Mouse (Mus musculus) CH12.LX (cell line): ENCODE results near the gene Hcn1. TPM values are rescaled to one million over a fixed set of nuclear protein-coding genes. Genes with fewer than 3 reads are reported as not detected.

Experiments used
- DNase-seq: peaks from one replicate; pipeline ENCODE4 v3.0.0-alpha.2; 2013; ENCODE audit errors: extremely low read depth
- H3K27ac ChIP-seq: 2 replicates; pipeline ENCODE4 v1.5.1; 2012; ENCODE audit warnings: low read depth, mild to moderate bottlenecking, control low read depth, moderate library complexity; ENCODE audit not compliant: insufficient read depth
- H3K27me3 ChIP-seq: replicated peaks from 2 replicates; pipeline ENCODE3; 2012; ENCODE audit warnings: inconsistent platforms
- H3K36me3 ChIP-seq, 2 experiments: replicated peaks in 1 of 2; 2 replicates each; pipeline versions ENCODE3 to v1.6.1; 2012; ENCODE audit warnings: inconsistent platforms in 1 of 2, low read length in 1 of 2, mild to moderate bottlenecking in 1 of 2, mixed read lengths in 1 of 2, moderate library complexity in 1 of 2; ENCODE audit not compliant: control insufficient read depth in 1 of 2, insufficient read depth in 1 of 2
- H3K4me1 ChIP-seq, 2 experiments: 2 replicates each; pipeline ENCODE4 v1.6.1; 2012; ENCODE audit warnings: inconsistent platforms in 1 of 2, moderate library complexity in 1 of 2; ENCODE audit not compliant: insufficient read depth in 2 of 2, control insufficient read depth in 1 of 2
- H3K4me2 ChIP-seq: 2 replicates; pipeline ENCODE4 v1.6.1; 2012; ENCODE audit warnings: low read depth, mild to moderate bottlenecking, control low read depth; ENCODE audit not compliant: poor library complexity, insufficient read depth, severe bottlenecking
- H3K4me3 ChIP-seq, 3 experiments: fragments of 150-350 bp in 1 of 3; sonication (generic) in 1 of 3; replicated peaks in 1 of 3; 2 replicates each; pipeline versions ENCODE3 to v1.5.1; 2011 to 2012; ENCODE audit warnings: low read depth in 2 of 3, low read length in 2 of 3, mild to moderate bottlenecking in 2 of 3, moderate library complexity in 2 of 3, control low read depth in 1 of 3, improper control_type of control experiment in 1 of 3, inconsistent platforms in 1 of 3, mixed read lengths in 1 of 3; ENCODE audit not compliant: poor library complexity in 1 of 3
- H3K79me2 ChIP-seq: replicated peaks from 2 replicates; pipeline ENCODE4 v1.6.1; 2012; ENCODE audit warnings: mild to moderate bottlenecking, moderate library complexity; ENCODE audit not compliant: control insufficient read depth, poor library complexity, insufficient read depth, severe bottlenecking; ENCODE audit errors: extremely low read depth
- H3K9ac ChIP-seq: 2 replicates; pipeline ENCODE4 v1.6.1; 2012; ENCODE audit warnings: low read depth, mild to moderate bottlenecking, control low read depth, moderate library complexity; ENCODE audit not compliant: insufficient read depth
- H3K9me3 ChIP-seq: replicated peaks from 2 replicates; pipeline ENCODE3; 2012; ENCODE audit warnings: low read length, inconsistent platforms, mixed read lengths
- CHD1 ChIP-seq: IDR thresholded peaks from 2 replicates; pipeline ENCODE4 v1.6.1; 2012; ENCODE audit warnings: low read depth, low read length, improper control_type of control experiment, inconsistent platforms
- CHD2 ChIP-seq: IDR thresholded peaks from 2 replicates; pipeline ENCODE4 v1.6.1; 2011; ENCODE audit warnings: low read length, improper control_type of control experiment
- CTCF ChIP-seq, 2 experiments: IDR thresholded peaks in 1 of 2; conservative IDR thresholded peaks in 1 of 2; 2 replicates each; pipeline ENCODE4 v1.5.1; 2011 to 2012; ENCODE audit warnings: low read depth in 2 of 2, low read length in 2 of 2, improper control_type of control experiment in 1 of 2, inconsistent platforms in 1 of 2, mild to moderate bottlenecking in 1 of 2, moderate library complexity in 1 of 2
- ELF1 ChIP-seq: IDR thresholded peaks from 2 replicates; pipeline ENCODE4 v1.6.1; 2014; ENCODE audit warnings: low read depth, mild to moderate bottlenecking, inconsistent platforms, low read length, improper control_type of control experiment
- ETS1 ChIP-seq: conservative IDR thresholded peaks from 2 replicates; pipeline ENCODE4 v1.6.1; 2012; ENCODE audit warnings: low read depth, mild to moderate bottlenecking, inconsistent platforms, low read length, improper control_type of control experiment, moderate library complexity
- KAT2A ChIP-seq: IDR thresholded peaks from 2 replicates; pipeline ENCODE4 v1.6.1; 2012; ENCODE audit warnings: low read length, improper control_type of control experiment, inconsistent platforms; ENCODE audit not compliant: insufficient replicate concordance
- MAFK ChIP-seq: IDR thresholded peaks from 2 replicates; pipeline ENCODE4 v1.6.1; 2011; ENCODE audit warnings: low read length, improper control_type of control experiment; ENCODE audit not compliant: insufficient replicate concordance
- MAX ChIP-seq: IDR thresholded peaks from 2 replicates; pipeline ENCODE4 v1.6.1; 2011; ENCODE audit warnings: low read length, improper control_type of control experiment
- MEF2A ChIP-seq: IDR thresholded peaks from 2 replicates; pipeline ENCODE4 v1.6.1; 2014; ENCODE audit warnings: low read depth, mild to moderate bottlenecking, inconsistent platforms, low read length, improper control_type of control experiment, borderline replicate concordance
- MYC ChIP-seq: IDR thresholded peaks from 2 replicates; pipeline ENCODE4 v1.6.1; 2011; ENCODE audit warnings: low read depth, mild to moderate bottlenecking, improper control_type of control experiment, low read length
- PAX5 ChIP-seq: IDR thresholded peaks from 2 replicates; pipeline ENCODE4 v1.6.1; 2012; ENCODE audit warnings: low read length, inconsistent platforms, mixed read lengths
- RAD21 ChIP-seq: IDR thresholded peaks from 2 replicates; pipeline ENCODE4 v1.6.1; 2011; ENCODE audit warnings: low read depth, mild to moderate bottlenecking, low read length, improper control_type of control experiment, moderate library complexity
- RCOR1 ChIP-seq: conservative IDR thresholded peaks from 2 replicates; pipeline ENCODE4 v1.6.1; 2012; ENCODE audit warnings: low read depth, mild to moderate bottlenecking, inconsistent platforms, low read length, improper control_type of control experiment
- SIN3A ChIP-seq: IDR thresholded peaks from 2 replicates; pipeline ENCODE4 v1.6.1; 2012; ENCODE audit warnings: low read length, improper control_type of control experiment, inconsistent platforms
- SMC3 ChIP-seq: IDR thresholded peaks from 2 replicates; pipeline ENCODE4 v1.6.1; 2011; ENCODE audit warnings: low read depth, low read length, improper control_type of control experiment
- TBP ChIP-seq: conservative IDR thresholded peaks from 2 replicates; pipeline ENCODE4 v1.6.1; 2011; ENCODE audit warnings: low read depth, low read length, improper control_type of control experiment
- TCF12 ChIP-seq: IDR thresholded peaks from 2 replicates; pipeline ENCODE4 v1.6.1; 2014; ENCODE audit warnings: low read depth, mild to moderate bottlenecking, inconsistent platforms, low read length, improper control_type of control experiment
- USF1 ChIP-seq: IDR thresholded peaks from 2 replicates; pipeline ENCODE4 v1.6.1; 2014; ENCODE audit warnings: low read depth, mild to moderate bottlenecking, inconsistent platforms, low read length, improper control_type of control experiment
- ZKSCAN1 ChIP-seq: IDR thresholded peaks from 2 replicates; pipeline ENCODE4 v1.6.1; 2012; ENCODE audit warnings: low read depth, inconsistent platforms, low read length, improper control_type of control experiment, borderline replicate concordance
- dilution Hi-C: fragments of 300-500 bp; cut with MboI; formaldehyde crosslinking; loops from 2 replicates; pipeline ENCODE4 v1.14.3; 2020; ENCODE audit warnings: low sequenced_read_pairs; ENCODE audit not compliant: extremely low pct_unique_long_range_greater_than_20kb, extremely low pct_ligation_motif_present
- in situ Hi-C: fragments of 300-500 bp; cut with MboI; formaldehyde crosslinking; loops from 3 replicates; pipeline ENCODE4 v1.14.3; 2019; ENCODE audit warnings: low sequenced_read_pairs, low pct_ligation_motif_present, low pct_unique_long_range_greater_than_20kb, mixed read lengths
- polyA plus RNA-seq: library from polyadenylated mRNA; unstranded; fragments of >175 nt; gene quantifications from 2 replicates; pipeline ENCODE4 v1.2.1, GENCODE M21; 2012; ENCODE audit warnings: low read depth; ENCODE audit not compliant: insufficient read length
- total RNA-seq, 2 experiments: library from RNA; depleted of rRNA; stranded (reverse); fragments of 300-350 nt in 1 of 2; fragments of >200 nt in 1 of 2; gene quantifications; 2 replicates each; pipeline ENCODE4 v1.2.3; 2012 to 2014

Hcn1 gene
- total and polyA plus RNA-seq, 3 experiments, result not detected

DNA sequence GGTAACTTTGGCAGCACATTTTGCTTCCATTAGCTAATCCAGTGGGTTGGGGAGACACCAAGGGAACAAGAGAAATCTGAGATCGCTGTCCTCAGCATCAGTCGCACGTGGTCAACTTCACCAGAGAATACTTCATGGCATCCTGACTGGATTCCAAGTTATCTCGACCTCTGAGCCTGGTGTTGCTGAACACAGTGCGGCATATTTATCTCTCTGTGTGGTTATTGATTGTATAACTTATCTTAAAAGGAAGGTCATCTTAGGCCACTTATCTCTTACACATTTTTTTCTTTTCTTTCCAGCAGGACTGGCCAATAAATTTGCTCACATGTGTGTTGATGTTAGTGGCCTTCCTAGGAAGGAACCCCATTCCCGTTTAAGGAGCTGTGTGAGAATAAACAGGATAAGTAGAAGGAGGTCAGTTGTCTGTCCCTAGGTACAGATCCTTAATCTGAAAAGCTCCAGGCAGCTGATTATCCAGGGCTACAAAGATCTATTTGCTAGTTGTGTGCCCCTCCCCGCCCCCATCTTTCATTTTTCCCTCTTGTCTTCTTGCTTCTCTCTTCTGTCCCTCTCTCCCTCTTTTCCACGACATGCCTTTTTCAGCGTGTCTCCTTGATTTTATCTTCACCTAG, 672 bp upstream of the Hcn1 start:
- DNase-seq, result no peak
- Histone ChIP-seq H3K4me2 (no peak overlapping the region), H3K4me1 (no peaks in the 10 kb centered on the region), H3K4me3 (no peak overlapping the region), H3K36me3 (no peaks in the 10 kb centered on the region), H3K79me2 (no peaks in the 10 kb centered on the region), H3K9me3 (peaks cover 31% of the 10 kb centered on the region), H3K27me3 (no peaks in the 10 kb centered on the region), H3K9ac (no peak overlapping the region), H3K27ac (no peak overlapping the region)
- TF ChIP-seq KAT2A (no peak), MAFK (no peak), TCF12 (no peak), RCOR1 (no peak), CHD2 (no peak), PAX5 (no peak), TBP (no peak), CHD1 (no peak), MEF2A (no peak)
- dilution Hi-C loops, result no loop called here
- in situ Hi-C loops, result no loop called here

GRCm38 (mm10) chr13:117602617-117603358, 668 bp downstream of the Hcn1 start:
- DNase-seq, result no peak
- H3K79me2 ChIP-seq, result no peaks in the 10 kb centered on the region
- no peaks in the 10 kb centered on the region for H3K36me3 ChIP-seq
- no peaks in the 10 kb centered on the region for H3K4me1 ChIP-seq
- dilution Hi-C loops, result no loop called here
- peaks cover 34% of the 10 kb centered on the region for H3K9me3 ChIP-seq
- H3K27ac ChIP-seq, result no peak overlapping the region
- TF ChIP-seq ETS1, result no peak
- TF ChIP-seq MAX, result no peak
- TF ChIP-seq RAD21, result no peak
- TF ChIP-seq SMC3, result no peak
- no peak for TF ChIP-seq SIN3A
- no peak for TF ChIP-seq MYC
- no peak for TF ChIP-seq CTCF (conservative IDR thresholded peaks at IDR 0.05 in 1 of 2, IDR thresholded peaks at IDR 0.05 in 1 of 2; ENCODE audit: low read depth in 2 of 2, low read length in 2 of 2)
- TF ChIP-seq ELF1, result no peak
- TF ChIP-seq ZKSCAN1, result no peak
- TF ChIP-seq PAX5, result no peak
- no peak for TF ChIP-seq USF1
- H3K9ac ChIP-seq, result no peak overlapping the region
- H3K4me3 ChIP-seq, result no peak overlapping the region
- H3K4me2 ChIP-seq, result no peak overlapping the region
- in situ Hi-C loops, result no loop called here
- no peaks in the 10 kb centered on the region for H3K27me3 ChIP-seq
